Mouse (Mus musculus) erythroid progenitor cell, adult 5-6 weeks (primary cell): ENCODE measurements around the gene Ttc30a1. TPM values are rescaled to one million over a fixed set of nuclear protein-coding genes. Genes with fewer than 3 reads are reported as not detected.
A peak's percentile ranks its signal among the peaks of the same experiment; 100 is the strongest.
"Not testable (repeated sequence)": the region's sequence is repeated elsewhere in the genome, so short reads cannot be mapped to it uniquely, and the experiment has no call there.

Experiments
- ATAC-seq: replicated peaks from 2 replicates; pipeline ENCODE4 v1.8.0; 2016; ENCODE audit warnings: moderate number of reproducible peaks, mild to moderate bottlenecking, moderate TSS enrichment, inconsistent platforms; ENCODE audit not compliant: poor library complexity, low FRiP score, severe bottlenecking
- total RNA-seq, 2 experiments: library from RNA; stranded (forward) in 1 of 2; stranded (reverse) in 1 of 2; fragments of 150-400 nt in 1 of 2; fragments of 186-747, 209-891 nt in 1 of 2; gene quantifications; 2 replicates each; pipeline versions ENCODE4 v1.2.3 to v1.2.4; 2015 to 2017; ENCODE audit warnings: low replicate concordance in 2 of 2

Ttc30a1 gene
- total RNA-seq, 2 experiments from 2014 or later: 0.45 to 0.84 TPM

DNA sequence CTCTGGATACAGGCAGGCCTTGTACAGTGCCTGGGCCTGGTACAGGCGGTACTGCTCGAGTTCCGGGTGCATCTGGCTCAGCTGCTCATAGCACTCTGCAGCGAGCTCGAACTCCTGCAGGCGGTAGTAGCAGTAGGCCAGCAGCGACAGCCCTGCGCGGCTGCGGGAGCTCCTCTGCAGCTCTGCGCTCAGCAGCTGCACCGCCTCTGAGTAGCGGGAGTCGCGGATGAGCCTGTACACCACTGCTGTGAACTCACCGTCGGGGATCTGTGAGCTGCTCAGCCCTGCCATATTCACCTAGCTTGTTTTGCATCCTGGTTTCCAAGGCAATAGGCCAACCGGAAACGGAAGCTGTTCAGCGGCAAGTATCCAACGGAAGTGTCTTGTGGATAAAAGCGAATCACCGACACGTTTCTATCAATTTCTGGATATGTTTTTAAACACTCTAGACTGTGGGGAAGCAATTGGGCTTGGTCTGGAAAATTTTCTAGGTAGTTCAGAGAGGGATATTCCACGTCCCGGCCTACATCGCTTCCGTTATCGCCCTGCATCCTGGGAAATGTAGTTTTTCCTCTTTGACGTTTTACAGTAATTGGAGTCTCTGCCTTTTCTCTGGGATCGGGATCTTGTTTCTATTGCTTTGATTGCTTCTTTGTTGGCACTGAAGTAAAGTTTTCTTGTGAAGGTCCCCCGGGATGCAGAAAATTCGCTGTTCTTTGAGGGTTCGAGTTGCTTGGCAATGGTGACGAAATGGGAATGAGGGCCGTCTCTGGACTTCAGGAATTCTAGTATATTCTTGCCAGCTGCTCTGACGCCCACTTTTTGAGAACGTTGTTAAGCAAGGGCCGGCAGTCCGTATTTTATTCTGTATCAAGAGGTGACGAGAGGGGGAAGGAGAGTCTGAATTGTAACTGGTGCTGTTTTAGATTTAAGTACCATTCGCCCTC lies 43.4 kb downstream of the Ttc30a1 start, which contains the start of gene Ttc30b:
TSS of gene Ttc30b (minus strand) at position 469 of the 947 bp plus-strand sequence.
- peak; percentile 79 for ATAC-seq

DNA sequence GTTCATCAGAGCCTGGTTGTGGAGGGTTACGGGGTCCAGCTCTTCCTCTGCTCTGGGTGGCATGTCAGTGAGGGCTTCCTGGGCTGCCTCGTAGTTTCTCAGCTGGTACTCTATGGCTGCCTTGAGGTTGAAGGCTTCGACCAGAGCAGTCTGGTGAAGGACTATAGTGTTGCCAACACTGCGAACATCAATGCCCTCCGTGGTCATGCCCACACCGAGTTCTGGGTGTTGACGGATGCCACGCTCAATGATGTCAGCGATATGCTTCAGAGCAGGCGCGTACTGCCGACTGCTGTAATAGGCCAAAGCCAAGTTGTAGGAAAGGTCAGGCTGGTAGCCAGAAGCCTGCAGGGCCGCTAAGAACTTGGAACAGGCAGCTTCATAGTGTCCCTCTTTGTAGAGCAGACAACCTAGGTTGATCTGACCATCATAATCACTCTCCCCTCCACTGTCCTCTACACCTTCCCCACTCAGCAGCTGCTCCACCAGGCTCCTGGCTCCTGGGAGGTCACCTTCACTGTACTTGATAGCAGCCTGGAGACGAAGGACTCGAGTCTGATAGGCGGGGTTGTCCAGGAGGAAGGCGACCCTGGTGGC lies 44.1 kb downstream of the Ttc30a1 start:
- ATAC-seq: 0 out of 2 replicates have a peak, but pooled peaks have one; percentile 13

DNA sequence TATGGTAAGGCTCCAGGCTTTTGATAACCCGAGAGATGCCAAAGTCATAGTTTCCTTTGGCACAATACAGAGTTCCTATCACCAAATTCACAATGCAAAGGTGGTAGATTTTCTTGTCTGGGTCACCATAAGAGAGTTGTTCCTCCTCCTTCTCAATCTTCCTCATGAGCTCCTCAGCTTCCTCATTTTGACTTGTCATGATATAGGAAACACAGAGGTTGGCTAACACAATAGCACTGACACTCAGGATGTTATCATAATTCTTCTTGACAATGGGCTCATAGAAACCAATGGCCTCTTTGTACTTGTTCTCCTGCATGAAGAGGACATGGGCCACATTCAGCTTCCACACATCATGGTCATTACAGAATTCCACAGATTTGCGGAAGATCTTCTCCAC lies 45.1 kb downstream of the Ttc30a1 start:
- not testable (repeated sequence) for ATAC-seq

DNA sequence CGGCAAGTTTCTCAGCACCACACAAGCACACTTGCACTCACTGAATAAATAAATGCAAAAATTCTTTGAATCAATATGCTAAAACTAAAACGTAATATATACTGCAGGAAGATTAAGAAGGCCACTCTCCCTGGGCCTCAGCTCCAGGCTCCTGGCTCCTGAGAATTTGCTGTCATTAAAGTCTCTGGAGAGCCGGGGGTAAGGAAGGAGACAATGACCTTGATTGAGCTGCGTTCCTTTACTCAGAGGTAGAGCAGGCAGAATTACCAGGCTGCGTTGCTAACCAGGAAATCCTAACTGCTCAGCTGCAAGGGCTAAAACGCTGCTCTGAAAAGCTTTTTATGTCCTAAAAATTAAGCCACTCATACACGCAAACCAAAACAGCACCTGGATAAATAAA lies 48.2 kb downstream of the Ttc30a1 start:
- no peak for ATAC-seq

DNA sequence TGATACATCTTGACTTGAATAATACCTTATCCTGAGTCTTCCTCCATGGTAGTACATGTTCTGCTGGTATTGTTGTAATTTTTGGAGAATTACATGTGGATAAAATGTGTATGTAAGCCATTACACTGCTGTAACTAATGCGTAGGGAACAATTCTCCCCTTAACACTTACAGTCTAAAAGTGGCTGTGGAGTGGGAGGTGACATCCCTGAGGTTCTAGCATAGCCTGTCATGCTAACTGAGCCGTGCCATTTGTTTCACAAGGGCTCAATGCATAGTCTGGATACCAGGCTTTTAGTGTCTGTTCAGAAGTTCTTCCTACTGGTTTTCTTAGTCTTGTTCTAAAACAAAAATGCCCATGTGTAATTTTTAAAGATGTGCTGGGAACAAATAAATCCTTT lies 50.8 kb downstream of the Ttc30a1 start:
- ATAC-seq: no peak

DNA sequence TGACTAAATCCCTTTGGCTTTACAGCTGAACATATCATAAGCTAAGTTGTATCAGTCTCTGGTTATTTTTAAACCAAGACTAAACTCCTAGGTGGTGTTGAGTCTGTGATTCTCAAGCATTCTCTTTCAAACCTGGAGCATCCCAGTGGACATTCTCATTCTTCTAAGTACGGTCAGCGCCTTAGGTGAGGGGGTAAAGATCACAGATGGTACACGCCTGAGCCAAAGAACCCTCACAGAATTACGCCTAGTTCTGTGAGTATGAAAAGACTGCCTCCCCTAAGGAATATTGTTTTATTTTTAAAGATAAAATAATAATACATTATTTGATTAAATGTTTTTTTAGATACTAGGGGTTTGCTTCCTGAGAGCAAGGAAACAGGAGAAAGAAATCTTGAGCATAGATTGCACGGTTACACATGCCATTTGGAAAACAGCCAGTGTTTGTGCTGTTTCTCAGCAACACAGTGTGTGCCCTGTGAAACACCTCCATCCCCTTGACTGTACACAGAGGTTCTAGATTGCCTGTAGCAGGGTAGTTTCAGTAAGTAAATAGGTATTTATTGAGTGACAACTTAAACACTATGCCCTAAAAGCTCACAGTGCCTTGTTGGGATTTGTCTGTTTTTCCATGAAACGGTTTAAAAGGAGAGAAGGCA lies 51.9 kb downstream of the Ttc30a1 start:
- ATAC-seq: no peak

DNA sequence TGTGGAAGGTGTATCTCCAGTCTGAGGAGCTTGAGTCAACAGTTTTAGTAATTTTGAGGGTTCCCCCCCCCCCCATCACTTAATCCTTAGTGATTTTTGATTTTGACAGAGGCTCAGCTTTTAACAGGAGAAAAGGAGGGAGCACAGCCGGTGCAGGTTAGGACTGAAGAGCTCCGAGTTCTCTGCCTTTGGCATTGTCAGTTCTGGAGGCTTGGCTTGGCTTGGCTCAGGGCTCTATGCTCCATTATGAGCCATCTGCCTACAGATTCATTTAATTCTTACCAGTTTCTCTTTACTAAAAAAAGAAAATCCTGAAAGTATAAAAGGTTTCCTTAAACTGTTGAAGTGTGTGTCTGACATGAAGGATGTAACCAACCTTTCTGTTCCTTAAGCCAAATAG lies 52.6 kb downstream of the Ttc30a1 start:
- ATAC-seq: no peak

Other genes starting within 250 kb of the Ttc30a1 start
- gene Agps, start 149.8 kb downstream of the Ttc30a1 start, total RNA-seq (2015; ENCODE audit: low replicate concordance): 39.4 and 41.8 TPM in 2 replicates
- 13.2 and 31.8 TPM in 2 replicates for gene Agps, start 149.8 kb downstream of the Ttc30a1 start, total RNA-seq (2017; ENCODE audit: low replicate concordance)
- gene Ttc30b, start 43.4 kb downstream of the Ttc30a1 start, total RNA-seq (2015; ENCODE audit: low replicate concordance): 1.4 TPM in 1 of 2 replicates, not detected in the other
- not detected in 2 replicates for gene Ttc30b, start 43.4 kb downstream of the Ttc30a1 start, total RNA-seq (2017; ENCODE audit: low replicate concordance)
- gene Ttc30a2, start 3.8 kb downstream of the Ttc30a1 start, total RNA-seq (2015; ENCODE audit: low replicate concordance): not detected in 2 replicates
- gene Ttc30a2, start 3.8 kb downstream of the Ttc30a1 start, total RNA-seq (2017; ENCODE audit: low replicate concordance): not detected in 2 replicates